Mouse (Mus musculus) 3134 (cell line): Measurements from ENCODE around the gene Abcc9.
"Not testable (repeated sequence)": the region's sequence is repeated elsewhere in the genome, so short reads cannot be mapped to it uniquely, and the experiment has no call there.

Experiments used
- DNase-seq: peaks from one replicate; pipeline ENCODE4 v3.0.0-alpha.2; 2011; ENCODE audit warnings: low spot score; ENCODE audit not compliant: insufficient read length; ENCODE audit errors: extremely low read depth

The Abcc9 gene

DNA sequence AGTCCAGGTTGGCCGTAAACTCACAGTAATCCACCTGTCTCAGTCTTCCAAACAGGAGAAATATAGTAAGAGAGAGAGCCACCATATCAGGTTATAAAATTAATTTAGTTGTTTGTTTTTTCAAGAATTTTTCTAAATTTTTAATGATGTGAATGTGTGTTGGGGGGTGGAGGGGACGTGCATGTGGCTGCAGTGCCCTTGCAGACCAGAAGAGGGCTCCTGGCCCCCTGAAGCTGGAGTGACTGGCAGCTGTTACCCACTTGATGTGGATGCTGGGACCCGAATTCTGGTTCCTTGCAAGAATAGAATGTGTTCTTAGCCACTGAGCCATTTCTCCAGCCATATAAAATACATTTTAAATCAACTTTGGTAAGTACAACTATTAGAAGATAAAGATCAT is 4.6 kb upstream of the Abcc9 start:
- no peak for DNase-seq

DNA sequence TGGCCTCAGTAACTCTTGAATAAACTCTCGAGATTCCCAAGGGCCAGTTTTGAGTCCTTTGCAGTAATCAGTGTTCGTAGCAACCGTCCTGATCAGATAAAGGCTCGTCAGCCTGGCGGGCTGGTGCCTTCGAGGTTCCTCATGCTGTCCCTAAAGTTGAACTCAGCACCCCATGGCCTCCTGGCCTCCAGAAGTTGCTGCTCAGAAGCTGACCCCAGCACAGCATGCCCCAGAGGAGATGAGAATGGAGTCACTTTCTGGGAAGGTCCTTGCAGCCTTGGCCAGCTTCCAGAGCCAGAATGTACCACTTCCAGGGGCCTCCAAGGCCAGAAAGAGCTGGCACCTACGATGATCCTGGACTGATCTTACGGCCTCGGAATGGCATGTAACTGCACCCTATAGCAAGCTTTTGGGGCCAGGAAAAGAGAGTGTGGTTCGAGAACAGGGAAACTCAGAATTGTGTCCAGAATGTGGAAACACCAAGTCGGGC is 1.4 kb upstream of the Abcc9 start:
- no peak for DNase-seq

GRCm38 (mm10) chr6:142701161-142701560 is 954 bp downstream of the Abcc9 start:
- DNase-seq = no peak

- DNase-seq = no peak
These were observed 1.4 kb downstream of the Abcc9 start for GRCm38 (mm10) chr6:142700753-142701152.

GRCm38 (mm10) chr6:142692085-142692484 is 10.0 kb downstream of the Abcc9 start:
- DNase-seq = no peak

DNA sequence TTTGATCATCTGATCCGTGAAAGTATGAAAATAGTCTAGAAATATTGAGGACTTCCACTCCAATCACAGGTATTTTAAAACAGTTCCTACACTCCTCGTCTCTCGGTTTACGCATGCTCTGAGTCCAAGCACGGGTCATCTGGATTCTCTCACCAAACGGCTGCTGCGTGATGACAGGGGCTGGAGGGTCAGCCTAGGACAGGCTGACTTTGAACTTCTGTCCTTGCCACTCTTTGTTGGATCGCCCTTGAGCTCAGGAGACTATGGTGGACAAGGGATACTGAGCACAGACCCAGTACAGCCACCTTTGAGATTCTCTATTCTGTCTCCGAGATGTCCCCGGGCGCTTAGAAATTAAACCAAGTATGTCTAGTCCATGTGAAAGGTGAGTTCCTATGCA is 12.4 kb downstream of the Abcc9 start:
- DNase-seq = no peak

DNA sequence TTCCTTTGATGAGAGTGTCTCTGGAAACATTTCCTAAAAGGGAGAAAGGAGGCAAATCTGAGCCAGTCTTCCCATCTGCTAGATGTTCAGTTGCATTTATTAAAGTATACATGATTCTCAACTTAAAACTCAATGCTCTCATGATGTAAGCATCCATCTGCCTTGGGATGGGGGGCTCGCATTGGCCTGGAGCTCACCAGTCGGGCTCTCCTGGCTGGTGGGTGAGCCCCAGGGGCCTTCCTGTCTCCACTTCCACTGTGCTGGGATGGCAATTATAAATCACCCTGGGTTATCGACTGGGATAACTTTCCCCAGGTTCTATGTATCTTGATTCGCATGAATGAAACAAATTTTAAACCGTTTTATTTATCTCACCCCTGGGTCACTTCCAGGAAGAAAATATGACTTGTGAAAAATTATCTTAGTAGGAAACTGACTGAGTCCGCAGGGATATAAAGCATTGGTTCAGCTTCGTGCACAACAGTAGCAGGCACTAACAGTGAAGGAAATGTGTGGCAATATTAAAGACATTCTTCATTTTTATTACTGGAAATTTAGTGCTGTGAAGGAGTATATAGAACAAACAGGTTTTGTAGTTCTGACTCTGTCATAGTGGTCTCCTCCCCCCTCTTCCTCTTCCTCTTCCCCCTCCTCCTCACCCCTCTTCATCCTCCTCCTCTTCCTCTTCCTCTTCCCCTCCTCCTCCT is 19.0 kb downstream of the Abcc9 start:
- no peak for DNase-seq

DNA sequence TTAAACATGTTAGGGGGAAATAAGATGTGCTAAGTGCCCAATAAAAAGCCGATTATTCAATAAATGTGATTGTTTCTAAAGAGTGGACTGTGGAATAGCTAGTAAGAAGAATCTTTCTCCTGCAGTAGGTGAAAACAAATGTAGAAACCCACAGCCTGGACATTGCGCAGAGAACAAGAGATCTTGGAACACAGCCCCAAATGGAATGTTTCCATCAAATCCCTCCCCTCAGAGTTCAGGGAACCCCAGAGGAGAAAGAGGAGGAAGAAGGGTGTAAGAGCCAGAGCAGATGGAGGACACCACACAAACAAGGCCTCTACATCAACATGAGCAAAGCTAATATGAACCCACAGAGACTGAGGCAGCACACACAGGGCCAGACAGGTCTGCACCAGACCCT is 32.1 kb downstream of the Abcc9 start:
- no peak for DNase-seq

DNA sequence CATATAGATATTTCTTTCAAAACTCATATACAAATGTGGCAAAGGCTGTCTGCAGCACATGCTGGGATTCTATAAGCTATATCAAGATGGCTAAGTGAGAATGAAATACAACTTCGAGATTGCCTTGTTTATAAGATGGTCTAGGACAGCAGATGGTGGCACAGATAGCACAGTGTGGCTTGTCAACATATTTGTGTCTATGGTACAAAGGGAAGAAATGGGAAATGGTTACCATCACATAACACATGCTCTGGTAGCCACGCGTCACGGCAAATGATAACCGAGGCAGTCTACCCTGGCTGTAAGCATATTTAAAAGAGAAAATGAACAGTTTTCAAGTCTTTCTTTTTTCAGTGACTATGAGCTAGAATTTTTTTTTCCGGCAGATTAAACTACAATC is 32.8 kb downstream of the Abcc9 start:
- DNase-seq = no peak

- no peak for DNase-seq
These were observed 33.3 kb downstream of the Abcc9 start for GRCm38 (mm10) chr6:142668831-142669230.

DNA sequence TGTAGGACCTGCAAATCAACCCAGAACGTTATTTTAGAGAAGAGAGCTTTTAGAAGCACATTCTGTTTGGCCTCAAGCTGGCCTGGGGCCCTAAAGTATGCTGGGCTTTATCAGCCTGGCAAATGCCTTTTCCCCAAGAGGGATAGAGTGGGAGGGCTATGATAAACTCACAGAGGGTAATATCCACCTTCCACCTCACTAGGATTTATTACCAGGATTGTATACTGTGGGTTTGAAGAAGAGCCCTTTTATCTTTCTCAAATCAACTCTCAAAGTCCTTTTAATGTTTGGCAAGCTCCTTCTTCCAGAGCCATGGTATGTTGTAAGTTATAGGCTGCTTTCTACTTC is 33.7 kb downstream of the Abcc9 start:
- DNase-seq = no peak

- DNase-seq = no peak
These were observed 34.3 kb downstream of the Abcc9 start for GRCm38 (mm10) chr6:142667701-142668418.

DNA sequence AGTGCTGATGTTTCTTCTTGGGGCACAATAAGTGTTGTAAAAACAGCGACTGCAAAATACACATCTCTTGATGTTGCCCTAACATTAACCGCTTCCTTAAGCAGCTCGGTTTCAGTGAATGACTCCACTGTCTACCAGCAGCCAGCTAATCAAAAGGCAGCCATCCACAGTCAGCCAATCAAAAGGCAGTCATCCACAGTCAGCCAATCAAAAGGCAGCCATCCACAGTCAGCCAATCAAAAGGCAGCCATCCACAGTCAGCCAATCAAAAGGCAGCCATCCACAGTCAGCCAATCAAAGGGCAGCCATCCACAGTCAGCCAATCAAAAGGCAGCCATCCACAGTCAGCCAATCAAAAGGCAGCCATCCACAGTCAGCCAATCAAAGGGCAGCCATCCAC is 40.1 kb downstream of the Abcc9 start:
- not testable (repeated sequence) for DNase-seq

DNA sequence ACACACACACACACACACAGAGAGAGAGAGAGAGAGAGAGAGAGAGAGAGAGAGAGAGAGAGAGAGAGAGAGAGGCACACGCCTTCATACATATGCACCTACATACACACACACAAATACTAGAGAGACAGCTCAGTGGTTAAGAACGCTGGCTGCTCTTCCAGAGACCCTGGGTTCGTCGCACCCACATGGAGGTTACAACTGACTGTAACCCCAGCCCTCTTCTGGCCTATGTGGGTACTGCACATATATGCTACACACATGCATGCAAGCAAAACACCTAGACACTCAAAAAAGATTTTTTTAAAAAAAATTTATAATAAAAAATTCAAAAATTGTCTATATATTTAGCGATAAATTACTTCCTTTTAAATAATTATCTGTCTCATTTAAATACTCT is 43.1 kb downstream of the Abcc9 start:
- DNase-seq = no peak

GRCm38 (mm10) chr6:142654561-142654960 is 47.6 kb downstream of the Abcc9 start:
- no peak for DNase-seq

- no peak for DNase-seq
These were observed 49.9 kb downstream of the Abcc9 start for GRCm38 (mm10) chr6:142652175-142652574.

GRCm38 (mm10) chr6:142649331-142649730 is 52.8 kb downstream of the Abcc9 start:
- no peak for DNase-seq

- DNase-seq = no peak
These were observed 56.6 kb downstream of the Abcc9 start for GRCm38 (mm10) chr6:142645474-142645873.

GRCm38 (mm10) chr6:142639301-142639700 is 62.8 kb downstream of the Abcc9 start:
- DNase-seq = no peak

GRCm38 (mm10) chr6:142635654-142636053 is 66.5 kb downstream of the Abcc9 start:
- DNase-seq = no peak

- DNase-seq = no peak
These were observed 66.9 kb downstream of the Abcc9 start for GRCm38 (mm10) chr6:142635185-142635583.

- DNase-seq = no peak
These were observed 67.5 kb downstream of the Abcc9 start for GRCm38 (mm10) chr6:142634530-142635184.
